Mouse (Mus musculus) heart, postnatal 0 days (tissue): ENCODE results near the gene Ctdsp1.

Experiments
- CTCF ChIP-seq: IDR thresholded peaks from 2 replicates; pipeline ENCODE4 v1.5.1; 2016; ENCODE audit warnings: antibody characterized with exemption, control low read depth, low read depth
- EP300 ChIP-seq: IDR thresholded peaks from 2 replicates; pipeline ENCODE4 v1.6.1; 2016; ENCODE audit warnings: antibody characterized with exemption, low read depth

DNA sequence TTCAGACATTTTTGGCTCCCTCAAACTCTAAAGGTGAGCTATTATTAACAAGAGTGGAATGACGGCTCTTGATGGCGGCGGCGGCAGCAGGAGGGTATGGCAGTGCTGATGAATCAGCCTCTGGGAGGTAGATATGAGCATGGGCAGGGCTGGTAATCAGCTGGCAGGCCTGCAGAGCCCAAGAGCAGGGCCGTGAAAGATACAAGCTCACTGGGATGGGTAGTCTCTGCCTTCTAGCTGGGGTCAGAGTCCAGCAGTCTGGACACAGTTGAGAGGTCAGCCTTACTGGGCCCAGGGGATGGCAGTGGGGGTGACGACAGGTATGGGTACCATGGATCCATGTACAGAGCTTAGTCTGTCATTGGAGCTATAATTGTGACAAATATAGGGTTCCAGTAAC, 41.9 kb downstream of the Ctdsp1 start:
- TF ChIP-seq EP300 (no peak), CTCF (no peak)
